Mouse (Mus musculus): ENCODE data around the gene Nek6. TPM values are rescaled to one million over a fixed set of nuclear protein-coding genes. Genes with fewer than 3 reads are reported as not detected.

Gene Nek6
- total RNA-seq, 2 experiments from 2014 or later: 18.9 to 19.4 TPM

GRCm38 (mm10) chr2:38536331-38536731, 24.9 kb downstream of the Nek6 start:
- peak; percentile 68 for DNase-seq

- DNase-seq: no peak
Measured at GRCm38 (mm10) chr2:38539677-38540076, 28.2 kb downstream of the Nek6 start.

GRCm38 (mm10) chr2:38540666-38541065, 29.2 kb downstream of the Nek6 start:
- no peak for DNase-seq

GRCm38 (mm10) chr2:38541101-38541500, 29.7 kb downstream of the Nek6 start:
- DNase-seq: no peak

- DNase-seq: no peak
Measured at GRCm38 (mm10) chr2:38541570-38541969, 30.1 kb downstream of the Nek6 start.

GRCm38 (mm10) chr2:38542366-38542765, 30.9 kb downstream of the Nek6 start:
- no peak for DNase-seq

- DNase-seq: no peak
Measured at GRCm38 (mm10) chr2:38543158-38543557, 31.7 kb downstream of the Nek6 start.

GRCm38 (mm10) chr2:38544341-38544740, 32.9 kb downstream of the Nek6 start:
- no peak for DNase-seq

GRCm38 (mm10) chr2:38544982-38545381, 33.5 kb downstream of the Nek6 start:
- no peak for DNase-seq

GRCm38 (mm10) chr2:38545706-38546105, 34.3 kb downstream of the Nek6 start:
- no peak for DNase-seq

- DNase-seq: peak; percentile 77
Measured at GRCm38 (mm10) chr2:38546222-38546621, 34.8 kb downstream of the Nek6 start.

GRCm38 (mm10) chr2:38546748-38547147, 35.3 kb downstream of the Nek6 start:
- DNase-seq: no peak

GRCm38 (mm10) chr2:38547793-38548517, 36.5 kb downstream of the Nek6 start:
- DNase-seq: no peak

GRCm38 (mm10) chr2:38552004-38552443, 40.6 kb downstream of the Nek6 start:
- DNase-seq: no peak

GRCm38 (mm10) chr2:38554226-38554995, 43.0 kb downstream of the Nek6 start:
- DNase-seq: no peak

GRCm38 (mm10) chr2:38555659-38556058, 44.2 kb downstream of the Nek6 start:
- no peak for DNase-seq

- no peak for DNase-seq
Measured at GRCm38 (mm10) chr2:38556721-38557120, 45.3 kb downstream of the Nek6 start.

GRCm38 (mm10) chr2:38560296-38561227, 49.1 kb downstream of the Nek6 start:
- DNase-seq: no peak

- DNase-seq: no peak
Measured at GRCm38 (mm10) chr2:38562596-38562995, 51.2 kb downstream of the Nek6 start.

- DNase-seq: no peak
Measured at GRCm38 (mm10) chr2:38571971-38572601, 60.6 kb downstream of the Nek6 start.

- DNase-seq: no peak
Measured at GRCm38 (mm10) chr2:38574697-38575096, 63.3 kb downstream of the Nek6 start.
